Mouse (Mus musculus): ENCODE measurements around the gene Ankrd28.
"Not testable (repeated sequence)": the region's sequence is repeated elsewhere in the genome, so short reads cannot be mapped to it uniquely, and the experiment has no call there.

Ankrd28 gene

GRCm38 (mm10) chr14:31790797-31791196 is 39.7 kb downstream of the Ankrd28 start:
- peak; percentile 60 for DNase-seq

- DNase-seq: no peak
Measured at GRCm38 (mm10) chr14:31786906-31787305, 43.5 kb downstream of the Ankrd28 start.

GRCm38 (mm10) chr14:31785681-31786080 is 44.8 kb downstream of the Ankrd28 start:
- no peak for DNase-seq

GRCm38 (mm10) chr14:31784975-31785374 is 45.5 kb downstream of the Ankrd28 start:
- no peak for DNase-seq

GRCm38 (mm10) chr14:31781309-31782049 is 49.0 kb downstream of the Ankrd28 start:
- DNase-seq: peak; percentile 55

- peak; percentile 49 for DNase-seq
Measured at GRCm38 (mm10) chr14:31780412-31781233, 49.8 kb downstream of the Ankrd28 start.

GRCm38 (mm10) chr14:31773518-31773917 is 56.9 kb downstream of the Ankrd28 start:
- no peak for DNase-seq

- DNase-seq: no peak
Measured at GRCm38 (mm10) chr14:31772251-31772650, 58.2 kb downstream of the Ankrd28 start.

GRCm38 (mm10) chr14:31768531-31768930 is 61.9 kb downstream of the Ankrd28 start:
- DNase-seq: no peak

- DNase-seq: no peak
Measured at GRCm38 (mm10) chr14:31764083-31764482, 66.4 kb downstream of the Ankrd28 start.

- no peak for DNase-seq
Measured at GRCm38 (mm10) chr14:31761727-31762126, 68.7 kb downstream of the Ankrd28 start.

GRCm38 (mm10) chr14:31759195-31759594 is 71.3 kb downstream of the Ankrd28 start:
- DNase-seq: no peak

GRCm38 (mm10) chr14:31758410-31758809 is 72.0 kb downstream of the Ankrd28 start:
- not testable (repeated sequence) for DNase-seq

- no peak for DNase-seq
Measured at GRCm38 (mm10) chr14:31748239-31748873, 82.1 kb downstream of the Ankrd28 start.

GRCm38 (mm10) chr14:31742523-31742922 is 87.9 kb downstream of the Ankrd28 start:
- no peak for DNase-seq

- no peak for DNase-seq
Measured at GRCm38 (mm10) chr14:31734811-31735210, 95.6 kb downstream of the Ankrd28 start.

- DNase-seq: no peak
Measured at GRCm38 (mm10) chr14:31727522-31727921, 102.9 kb downstream of the Ankrd28 start.

GRCm38 (mm10) chr14:31722746-31723145 is 107.7 kb downstream of the Ankrd28 start:
- DNase-seq: no peak

- DNase-seq: no peak
Measured at GRCm38 (mm10) chr14:31721256-31721655, 109.2 kb downstream of the Ankrd28 start.

GRCm38 (mm10) chr14:31718332-31718731 is 112.1 kb downstream of the Ankrd28 start:
- DNase-seq: no peak

- DNase-seq: no peak
Measured at GRCm38 (mm10) chr14:31717360-31717759, 113.1 kb downstream of the Ankrd28 start.

GRCm38 (mm10) chr14:31715669-31716068 is 114.8 kb downstream of the Ankrd28 start:
- DNase-seq: no peak

- DNase-seq: no peak
Measured at GRCm38 (mm10) chr14:31709343-31709742, 121.1 kb downstream of the Ankrd28 start.

GRCm38 (mm10) chr14:31700376-31700775 is 130.1 kb downstream of the Ankrd28 start:
- DNase-seq: no peak

All from embryo, embryonic 11 days (tissue).